Mouse (Mus musculus): Measurements from ENCODE around the gene Olfr887. TPM values are rescaled to one million over a fixed set of nuclear protein-coding genes. Genes with fewer than 3 reads are reported as not detected.

The Olfr887 gene
- not detected for polyA plus RNA-seq (2014; fragmentation: Illumina TruSeq; extraction: RNeasy Lipid Tissue Mini Kit (QIAGEN cat#74804))

DNA sequence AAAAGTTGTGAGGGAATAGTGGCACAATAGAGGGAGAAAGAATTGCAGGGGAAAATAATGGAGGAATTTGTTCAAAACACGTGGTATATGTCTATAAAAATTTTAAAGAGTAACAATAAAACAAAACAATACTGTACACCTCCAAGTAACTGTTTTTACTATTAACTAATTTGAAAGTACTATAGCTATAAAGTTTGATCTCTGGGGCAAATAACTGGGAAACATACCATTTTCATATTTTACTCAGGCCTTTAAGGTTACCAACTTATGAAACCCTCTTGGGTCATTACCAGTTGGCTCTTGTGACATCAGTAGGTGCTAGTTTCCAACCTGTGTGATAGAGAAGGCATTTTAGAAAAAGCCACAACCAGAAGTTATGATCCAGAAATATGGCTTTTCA is at the start of gene Olfr887:
Gene Olfr887 (plus strand): TSS at position 301 of the 400 bp plus-strand sequence.

DNA sequence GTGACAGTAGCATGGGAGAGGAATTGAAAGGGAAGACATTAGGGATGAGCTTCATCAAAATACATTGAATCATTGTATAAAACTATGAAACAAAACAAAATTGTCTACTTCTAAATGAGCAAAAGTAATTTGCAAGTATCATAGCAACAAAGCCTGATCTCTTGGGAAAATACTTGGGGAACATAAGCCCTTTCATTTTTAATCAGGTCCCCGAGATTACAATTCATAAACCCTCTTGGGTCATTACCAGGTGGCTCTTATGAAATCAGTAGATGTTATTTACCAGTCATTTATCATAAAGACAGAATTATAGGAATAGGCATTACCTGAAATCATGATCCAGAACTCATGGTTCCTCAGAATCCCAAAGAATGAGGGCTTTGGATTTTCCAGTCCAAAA is 37.6 kb upstream of the Olfr887 start, which contains the start of gene Olfr884:
Gene Olfr884 (plus strand): TSS at position 301 of the 400 bp plus-strand sequence.

DNA sequence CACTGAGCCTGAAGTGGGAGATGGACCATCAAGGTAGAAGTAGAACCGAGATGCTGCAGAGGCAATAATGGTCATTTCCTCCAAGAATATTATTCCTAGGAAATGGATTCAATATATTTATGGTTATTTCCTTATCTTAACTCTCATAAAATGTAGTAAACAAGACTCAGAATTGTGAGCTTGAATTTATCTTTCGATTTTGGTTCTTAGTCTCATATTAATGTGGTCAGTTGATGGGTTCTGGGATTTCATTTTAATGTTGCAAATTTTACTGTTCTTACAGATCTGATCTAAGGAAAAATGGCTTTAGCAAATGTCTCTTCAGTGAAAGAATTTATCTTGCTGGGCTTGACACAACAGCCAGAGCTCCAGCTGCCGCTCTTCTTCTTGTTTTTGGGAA is 22.9 kb upstream of the Olfr887 start, which contains the start of gene Olfr885:
Gene Olfr885 (plus strand): TSS at position 301 of the 400 bp plus-strand sequence.

GRCm38 (mm10) chr9:38107828-38108227 is 24.0 kb downstream of the Olfr887 start, which contains the start of gene Olfr888:
Gene Olfr888 (plus strand): TSS chr9:38108128.

GRCm38 (mm10) chr9:38114898-38115297 is 31.0 kb downstream of the Olfr887 start, which contains the start of gene Olfr889:
Gene Olfr889 (plus strand): TSS chr9:38115198.

Other genes starting within 250 kb of the Olfr887 start
- gene Olfr877, start 229.8 kb upstream of the Olfr887 start, polyA plus RNA-seq (2014; fragmentation: Illumina TruSeq; extraction: RNeasy Lipid Tissue Mini Kit (QIAGEN cat#74804)) = 0.20 TPM
- gene Olfr145, start 187.3 kb upstream of the Olfr887 start, polyA plus RNA-seq (2014; fragmentation: Illumina TruSeq; extraction: RNeasy Lipid Tissue Mini Kit (QIAGEN cat#74804)) = not detected
- 0.51 TPM for gene Olfr878, start 166.2 kb upstream of the Olfr887 start, polyA plus RNA-seq (2014; fragmentation: Illumina TruSeq; extraction: RNeasy Lipid Tissue Mini Kit (QIAGEN cat#74804))
- not detected for gene Olfr881, start 92.2 kb upstream of the Olfr887 start, polyA plus RNA-seq (2014; fragmentation: Illumina TruSeq; extraction: RNeasy Lipid Tissue Mini Kit (QIAGEN cat#74804))
- gene Olfr883, start 58.3 kb upstream of the Olfr887 start, polyA plus RNA-seq (2014; fragmentation: Illumina TruSeq; extraction: RNeasy Lipid Tissue Mini Kit (QIAGEN cat#74804)) = not detected
- not detected for gene Olfr884, start 37.5 kb upstream of the Olfr887 start, polyA plus RNA-seq (2014; fragmentation: Illumina TruSeq; extraction: RNeasy Lipid Tissue Mini Kit (QIAGEN cat#74804))
- gene Olfr885, start 22.8 kb upstream of the Olfr887 start, polyA plus RNA-seq (2014; fragmentation: Illumina TruSeq; extraction: RNeasy Lipid Tissue Mini Kit (QIAGEN cat#74804)) = not detected
- gene Olfr888, start 24.1 kb downstream of the Olfr887 start, polyA plus RNA-seq (2014; fragmentation: Illumina TruSeq; extraction: RNeasy Lipid Tissue Mini Kit (QIAGEN cat#74804)) = not detected
- gene Olfr889, start 31.1 kb downstream of the Olfr887 start, polyA plus RNA-seq (2014; fragmentation: Illumina TruSeq; extraction: RNeasy Lipid Tissue Mini Kit (QIAGEN cat#74804)) = not detected
- gene Olfr890, start 58.4 kb downstream of the Olfr887 start, polyA plus RNA-seq (2014; fragmentation: Illumina TruSeq; extraction: RNeasy Lipid Tissue Mini Kit (QIAGEN cat#74804)) = not detected
- gene Olfr891, start 96.7 kb downstream of the Olfr887 start, polyA plus RNA-seq (2014; fragmentation: Illumina TruSeq; extraction: RNeasy Lipid Tissue Mini Kit (QIAGEN cat#74804)) = not detected
- not detected for gene Olfr893, start 124.3 kb downstream of the Olfr887 start, polyA plus RNA-seq (2014; fragmentation: Illumina TruSeq; extraction: RNeasy Lipid Tissue Mini Kit (QIAGEN cat#74804))
- not detected for gene Olfr894, start 134.0 kb downstream of the Olfr887 start, polyA plus RNA-seq (2014; fragmentation: Illumina TruSeq; extraction: RNeasy Lipid Tissue Mini Kit (QIAGEN cat#74804))
- not detected for gene Olfr143, start 168.7 kb downstream of the Olfr887 start, polyA plus RNA-seq (2014; fragmentation: Illumina TruSeq; extraction: RNeasy Lipid Tissue Mini Kit (QIAGEN cat#74804))
- not detected for gene Olfr895, start 183.8 kb downstream of the Olfr887 start, polyA plus RNA-seq (2014; fragmentation: Illumina TruSeq; extraction: RNeasy Lipid Tissue Mini Kit (QIAGEN cat#74804))
- not detected for gene Olfr896-ps1, start 207.0 kb downstream of the Olfr887 start, polyA plus RNA-seq (2014; fragmentation: Illumina TruSeq; extraction: RNeasy Lipid Tissue Mini Kit (QIAGEN cat#74804))
- gene Olfr25, start 245.0 kb downstream of the Olfr887 start, polyA plus RNA-seq (2014; fragmentation: Illumina TruSeq; extraction: RNeasy Lipid Tissue Mini Kit (QIAGEN cat#74804)) = not detected

All from ovary, adult 10 weeks (tissue).